Mouse (Mus musculus) retina, adult 2 months (tissue): ENCODE results near the gene Bpifb2.
"Not testable (repeated sequence)": the region's sequence is repeated elsewhere in the genome, so short reads cannot be mapped to it uniquely, and the experiment has no call there.

ENCODE experiments used
- DNase-seq: peaks from one replicate; pipeline ENCODE4 v3.0.0-alpha.2; 2012; ENCODE audit warnings: low read depth, low spot score

Bpifb2 gene

DNA sequence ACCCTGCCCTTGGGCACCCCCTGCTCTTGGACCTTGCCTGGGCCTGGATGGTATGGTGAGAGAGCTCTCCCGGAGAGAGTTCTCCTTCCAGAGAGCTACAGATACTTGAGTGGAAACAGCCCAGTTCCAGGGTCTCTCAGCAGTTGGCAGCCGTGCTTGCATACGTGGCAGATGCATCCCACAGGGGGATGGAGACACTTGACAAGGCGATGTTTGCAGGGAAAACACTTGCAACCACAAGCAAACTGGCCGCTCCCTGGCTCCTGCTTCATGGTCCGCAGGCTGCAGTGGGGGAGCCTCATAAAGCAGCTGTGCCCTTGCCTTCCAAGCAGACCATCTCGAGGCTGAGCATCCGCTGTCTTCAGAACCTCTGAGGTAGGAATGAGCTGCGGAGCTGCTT lies at the start of gene Bpifb2:
Gene Bpifb2, plus strand, starts transcription at position 301 of the 400 bp plus-strand sequence.
- DNase-seq: no peak

DNA sequence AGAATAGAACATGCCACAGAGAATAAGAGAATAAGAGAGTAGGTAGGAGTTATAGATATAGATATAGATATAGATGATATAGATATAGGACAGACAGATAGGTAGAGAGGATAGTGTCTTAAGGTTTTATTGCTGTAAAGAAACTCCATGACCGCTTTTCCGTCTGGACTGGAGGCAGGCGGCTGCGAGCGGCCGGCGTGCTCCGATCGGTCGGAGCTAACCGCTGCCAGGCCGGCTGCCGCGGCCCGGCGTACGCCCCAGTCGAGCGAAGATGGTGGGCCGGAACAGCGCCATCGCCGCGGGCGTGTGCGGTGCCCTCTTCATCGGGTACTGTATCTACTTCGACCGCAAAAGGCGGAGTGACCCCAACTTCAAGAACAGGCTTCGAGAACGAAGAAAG lies 48.9 kb upstream of the Bpifb2 start:
- not testable (repeated sequence) for DNase-seq

DNA sequence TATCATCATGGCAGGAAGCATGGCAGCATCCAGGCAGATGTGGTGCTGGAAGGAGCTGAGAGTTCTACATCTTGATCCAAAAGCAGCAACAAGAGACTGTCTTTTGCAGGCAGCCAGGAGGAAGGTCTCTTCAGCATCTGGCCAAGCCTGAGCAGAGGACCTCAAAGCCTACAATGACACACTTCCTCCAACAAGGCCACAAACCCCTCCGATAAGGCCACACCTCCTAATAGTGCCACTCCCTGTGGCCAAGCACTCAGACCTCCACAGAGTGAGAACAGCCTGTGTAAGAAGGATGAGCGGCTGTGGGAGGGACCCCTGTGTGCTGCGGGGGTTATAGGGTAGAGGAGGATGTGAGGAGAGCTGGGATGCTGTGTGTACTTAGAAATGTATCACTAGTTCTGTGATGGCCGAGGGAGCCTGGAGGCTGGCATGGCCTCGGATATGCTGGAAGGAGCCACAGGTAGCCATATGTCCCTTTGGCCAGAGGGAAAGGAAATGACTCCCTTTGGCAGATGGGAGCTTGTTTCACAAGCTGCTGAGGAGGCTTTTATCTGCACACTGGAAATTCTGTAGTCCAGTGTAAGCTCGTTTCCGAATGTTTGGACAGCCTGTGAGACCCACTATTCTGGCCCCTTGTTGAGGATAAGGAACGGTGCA lies 47.5 kb upstream of the Bpifb2 start:
- no peak for DNase-seq

DNA sequence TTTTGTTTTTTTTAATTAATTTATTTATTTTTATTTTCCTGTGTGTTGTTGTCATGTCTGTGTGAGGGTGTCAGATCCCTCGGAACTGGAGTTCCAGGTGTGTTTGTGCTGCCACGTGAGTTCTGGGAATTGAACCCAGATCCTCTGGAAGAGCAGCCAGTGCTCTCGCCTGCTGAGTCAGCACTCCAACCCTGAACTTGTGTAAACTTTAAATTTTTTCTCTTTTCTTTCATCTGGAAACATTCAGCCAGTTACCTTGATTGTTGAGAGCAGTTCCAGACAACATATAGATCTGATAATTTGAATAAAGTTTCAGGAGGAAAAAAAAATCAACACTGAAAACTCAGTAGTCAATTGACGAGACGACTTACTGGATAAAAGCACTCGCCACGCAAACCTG lies 46.1 kb upstream of the Bpifb2 start:
- DNase-seq: no peak

- DNase-seq: no peak
These were observed 41.6 kb upstream of the Bpifb2 start for GRCm38 (mm10) chr2:153833291-153833690.

- DNase-seq: no peak
These were observed 32.0 kb upstream of the Bpifb2 start for GRCm38 (mm10) chr2:153842854-153843253.

- no peak for DNase-seq
These were observed 26.5 kb upstream of the Bpifb2 start for GRCm38 (mm10) chr2:153848389-153848788.

DNA sequence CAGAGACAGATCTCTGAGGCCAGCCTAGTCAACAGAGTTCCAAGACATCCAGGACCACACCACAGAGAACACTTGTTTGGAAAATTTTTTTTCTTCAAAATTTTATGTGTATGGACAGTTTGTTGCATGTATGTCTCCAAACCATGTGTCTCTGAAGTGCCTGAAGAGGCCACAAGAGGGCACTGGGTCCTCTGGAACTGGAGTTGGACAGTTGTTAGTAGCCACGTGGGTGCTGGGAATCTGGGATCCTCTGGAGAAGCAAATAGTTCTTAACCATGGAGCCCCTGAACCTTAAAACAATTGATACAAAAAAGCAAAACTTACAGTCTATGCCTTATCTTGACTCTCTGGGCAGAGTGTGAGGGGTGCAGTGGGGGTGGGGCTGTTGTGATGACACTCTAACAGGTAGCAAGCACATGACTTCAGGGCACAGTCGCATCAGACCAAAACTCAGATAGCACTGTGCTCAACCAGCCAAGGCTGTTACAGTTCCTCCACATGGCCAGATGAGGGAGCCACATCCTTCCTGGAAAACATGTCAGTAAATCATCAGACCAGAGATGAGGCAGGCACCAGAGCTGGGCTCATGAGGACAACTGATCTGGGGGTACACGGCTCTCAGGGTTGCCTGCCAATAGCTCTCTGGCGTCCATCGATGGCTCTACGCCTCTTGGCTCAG lies 24.4 kb upstream of the Bpifb2 start:
- no peak for DNase-seq

GRCm38 (mm10) chr2:153851030-153851360 lies 23.9 kb upstream of the Bpifb2 start:
- DNase-seq: peak; percentile 18

DNA sequence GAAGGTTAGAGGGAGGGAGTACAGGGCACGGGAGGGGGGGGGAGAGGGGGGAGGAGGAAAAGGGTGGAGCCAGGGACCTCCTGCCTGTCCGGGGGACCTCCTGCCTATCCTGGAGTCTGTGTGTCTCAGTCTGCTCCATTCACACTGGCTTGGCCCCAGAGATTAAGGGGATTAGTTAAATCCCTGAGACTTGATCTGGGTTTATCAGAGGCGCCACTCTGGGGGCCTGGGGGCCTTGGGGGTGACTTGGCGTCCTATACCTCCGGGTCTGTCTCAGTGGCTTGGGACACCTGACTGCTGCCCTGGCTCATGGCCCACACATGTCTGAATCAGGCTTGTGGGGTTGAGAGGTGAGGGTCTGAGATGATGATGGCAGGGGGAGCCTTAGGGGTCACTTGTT lies 21.3 kb upstream of the Bpifb2 start:
- DNase-seq: peak; percentile 55

- no peak for DNase-seq
These were observed 15.3 kb upstream of the Bpifb2 start for GRCm38 (mm10) chr2:153859581-153859980.

- no peak for DNase-seq
These were observed 14.5 kb upstream of the Bpifb2 start for GRCm38 (mm10) chr2:153860315-153860714.

DNA sequence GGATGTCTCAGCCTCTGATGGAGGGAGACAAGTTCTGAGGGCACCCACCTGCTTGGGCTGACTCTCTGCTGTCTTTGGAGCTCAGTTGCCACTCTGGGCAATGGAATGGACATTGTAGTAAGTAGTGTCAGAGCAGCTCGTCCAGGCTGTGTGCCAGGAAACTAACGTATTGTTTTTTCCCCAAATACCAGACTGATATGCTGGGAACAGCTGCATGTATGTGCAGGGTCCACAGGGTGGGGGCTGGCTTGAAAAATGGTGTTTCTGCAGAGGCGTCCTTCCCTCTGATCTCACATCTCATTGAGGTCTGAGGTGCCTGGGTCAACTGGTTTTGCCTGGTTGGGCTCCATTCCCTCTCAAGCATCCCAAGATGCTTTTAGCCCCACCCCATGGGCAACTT lies 14.1 kb upstream of the Bpifb2 start:
- no peak for DNase-seq

- DNase-seq: no peak
These were observed 12.9 kb upstream of the Bpifb2 start for GRCm38 (mm10) chr2:153861960-153862359.

GRCm38 (mm10) chr2:153870984-153871383 lies 3.9 kb upstream of the Bpifb2 start, which contains the start of gene Sun5:
Sun5 (minus strand) TSS chr2:153871084.
- DNase-seq: no peak

DNA sequence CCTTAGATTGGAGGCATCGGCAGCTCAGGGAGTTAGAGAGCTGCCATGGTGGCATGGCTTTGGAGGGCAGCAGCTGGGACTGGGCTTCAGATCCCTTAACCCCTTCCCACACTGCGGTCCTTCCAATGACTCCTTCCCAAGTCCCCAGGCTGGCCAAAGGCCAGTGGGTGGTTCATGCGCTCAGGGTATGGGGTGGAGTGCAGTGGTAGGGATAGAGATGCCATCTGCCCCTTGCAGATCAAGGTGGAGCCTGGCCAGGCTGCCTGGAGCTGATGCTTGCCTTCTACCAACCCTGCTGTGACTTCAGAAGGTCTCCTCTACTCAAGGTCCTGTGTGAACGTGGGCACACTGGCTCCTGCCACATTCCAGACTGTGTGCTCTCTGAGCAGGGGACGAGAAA lies 24.3 kb downstream of the Bpifb2 start:
- DNase-seq: no peak

- no peak for DNase-seq
These were observed 25.2 kb downstream of the Bpifb2 start, which contains the start of gene Bpifb6 for GRCm38 (mm10) chr2:153900088-153900487. Bpifb6 (plus strand) TSS chr2:153900388.

DNA sequence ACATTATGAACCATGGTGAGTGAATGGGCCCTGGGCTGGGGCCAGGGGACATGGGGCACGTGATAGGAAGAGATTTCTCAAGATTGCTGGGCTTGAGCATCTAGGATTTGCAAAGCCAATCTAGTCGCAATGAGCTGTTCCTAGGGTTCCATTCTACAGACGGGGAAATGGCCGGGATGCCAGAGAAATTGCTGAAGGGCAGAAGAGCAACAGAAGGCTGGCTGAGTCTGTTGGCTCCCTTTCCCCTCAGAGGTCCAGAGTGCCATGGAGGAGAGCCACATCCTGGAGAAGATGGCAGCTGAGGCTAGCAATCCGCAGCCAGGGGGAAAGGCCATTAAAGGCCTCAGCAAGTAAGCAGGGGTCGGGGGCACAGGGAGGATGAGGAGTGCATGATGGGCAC lies 27.9 kb downstream of the Bpifb2 start:
- DNase-seq: no peak

DNA sequence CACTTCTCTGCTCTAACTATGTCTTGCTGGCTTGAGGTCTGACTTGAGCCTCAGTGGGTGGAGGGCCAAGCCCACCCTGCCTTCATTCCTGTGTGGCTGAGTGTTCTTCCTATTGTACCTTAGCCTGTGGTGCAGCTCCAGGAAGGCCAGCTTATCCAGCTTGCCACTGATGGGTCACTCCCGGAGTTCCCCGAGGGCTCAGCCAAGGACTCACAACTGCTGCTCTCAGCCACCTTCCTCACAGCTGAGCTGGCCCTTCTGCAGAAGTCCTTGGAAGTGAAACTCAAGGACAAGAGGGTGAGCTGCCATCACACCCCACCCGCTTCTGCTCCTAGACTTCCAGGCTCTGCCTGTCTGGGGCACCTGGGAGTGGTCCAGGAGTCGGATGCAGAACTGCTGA lies 31.8 kb downstream of the Bpifb2 start:
- DNase-seq: no peak

DNA sequence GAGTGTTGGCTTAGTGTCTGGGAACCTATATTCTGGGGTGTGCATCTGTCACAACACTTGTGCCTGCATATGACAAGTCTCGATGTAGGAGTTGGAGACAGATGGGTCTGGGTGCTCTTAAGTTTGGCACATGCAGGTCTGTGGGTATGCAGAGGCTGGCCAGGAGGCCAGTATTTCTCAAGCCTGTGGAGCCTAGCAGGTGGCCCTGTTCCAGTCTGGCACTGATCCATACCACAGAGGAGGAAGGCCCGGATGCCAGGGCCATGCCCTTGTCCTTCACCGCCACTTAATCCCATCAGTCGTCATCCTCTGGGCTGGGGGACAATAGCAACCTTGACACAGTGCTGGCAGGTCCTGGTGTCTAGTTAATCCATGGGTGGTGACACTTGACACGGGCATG lies 39.3 kb downstream of the Bpifb2 start:
- DNase-seq: no peak

DNA sequence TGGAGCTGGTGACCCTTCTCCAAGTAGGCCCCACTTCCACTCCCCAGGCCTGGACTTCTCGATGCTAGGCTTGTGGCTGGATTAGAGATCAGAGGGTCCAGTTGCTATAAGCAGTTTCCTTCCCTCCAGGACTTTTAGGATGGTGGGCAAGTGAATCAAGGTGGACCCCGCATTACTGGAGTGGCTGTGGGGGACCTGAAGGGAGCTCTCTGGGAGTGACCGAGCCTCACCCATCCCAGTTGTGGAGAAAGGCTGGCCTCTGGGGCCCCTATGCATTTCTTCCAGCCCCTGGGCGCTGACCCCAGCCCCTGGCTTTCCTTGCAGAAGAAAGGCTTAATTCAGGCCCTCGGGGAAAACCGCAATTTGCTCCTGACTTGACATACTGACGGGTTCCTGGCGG lies 43.1 kb downstream of the Bpifb2 start, which contains the start of gene Bpifb3:
Gene Bpifb3, plus strand, starts transcription at position 301 of the 400 bp plus-strand sequence.
- DNase-seq: no peak

DNA sequence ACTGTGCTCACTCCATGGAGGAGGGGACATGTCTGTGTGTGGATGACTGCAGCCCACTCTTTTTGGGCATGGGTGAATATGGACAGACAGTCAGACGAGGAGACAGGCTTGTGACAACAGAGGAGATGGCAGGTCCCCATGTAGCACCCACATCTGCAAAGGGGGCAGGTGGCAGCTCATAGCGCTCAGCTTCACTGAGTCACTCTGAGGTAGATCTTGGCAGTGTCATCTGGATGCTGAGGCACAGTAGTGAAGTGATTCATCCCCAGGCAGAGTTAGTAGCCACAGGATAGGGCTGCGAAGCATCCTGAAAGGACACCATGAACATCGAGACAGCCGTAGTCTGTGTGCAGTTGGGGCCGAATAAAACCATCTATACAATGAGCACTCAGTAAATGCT lies 46.4 kb downstream of the Bpifb2 start:
- DNase-seq: no peak

- peak; percentile 32 for DNase-seq
These were observed 55.1 kb downstream of the Bpifb2 start for GRCm38 (mm10) chr2:153929871-153930413.
